Mouse (Mus musculus) kidney, embryonic 14.5 days (tissue): ENCODE measurements around the gene Ttc36. TPM values are rescaled to one million over a fixed set of nuclear protein-coding genes. Genes with fewer than 3 reads are reported as not detected.
A peak's percentile ranks its signal among the peaks of the same experiment; 100 is the strongest.

Experiments
- ATAC-seq: fragments of 200-750 bp; cut with Nextera tagmentation; 2 replicates; pipeline ENCODE4 v1.8.0; 2017; ENCODE audit warnings: moderate number of reproducible peaks, mild to moderate bottlenecking, moderate TSS enrichment, moderate library complexity; ENCODE audit not compliant: low FRiP score, low TSS enrichment
- H3K27ac ChIP-seq: fragments of 300-500 bp; sonication (generic); 2 replicates; pipeline ENCODE4 v1.5.1; 2014; ENCODE audit warnings: low read depth, mild to moderate bottlenecking, low read length, moderate library complexity, mixed read lengths
- H3K27me3 ChIP-seq: fragments of 300-500 bp; sonication (generic); 2 replicates; pipeline ENCODE4 v1.6.1; 2014; ENCODE audit warnings: mild to moderate bottlenecking, low read length; ENCODE audit not compliant: control insufficient read depth, insufficient read depth
- H3K36me3 ChIP-seq: fragments of 300-500 bp; sonication (generic); 2 replicates; pipeline ENCODE4 v1.6.1; 2014; ENCODE audit warnings: low read length, mixed read lengths; ENCODE audit not compliant: control insufficient read depth, insufficient read depth
- H3K4me1 ChIP-seq: fragments of 300-500 bp; sonication (generic); 2 replicates; pipeline ENCODE4 v1.6.1; 2014; ENCODE audit warnings: low read length, mixed read lengths; ENCODE audit not compliant: control insufficient read depth, insufficient read depth
- H3K4me2 ChIP-seq: fragments of 300-500 bp; sonication (generic); replicated peaks from 2 replicates; pipeline ENCODE4 v1.6.1; 2014; ENCODE audit warnings: low read depth, mild to moderate bottlenecking, low read length
- H3K4me3 ChIP-seq: fragments of 300-500 bp; sonication (generic); 2 replicates; pipeline ENCODE4 v1.5.1; 2014; ENCODE audit warnings: mild to moderate bottlenecking, low read length
- H3K9ac ChIP-seq: fragments of 300-500 bp; sonication (generic); 2 replicates; pipeline ENCODE4 v1.6.1; 2014; ENCODE audit warnings: low read depth, mild to moderate bottlenecking, low read length, moderate library complexity
- H3K9me3 ChIP-seq: fragments of 300-500 bp; sonication (generic); 2 replicates; pipeline ENCODE4 v1.6.1; 2016; ENCODE audit warnings: low read length; ENCODE audit not compliant: control insufficient read depth
- WGBS: fragments of 180-500 bp; shearing (Covaris S2); extraction: QIAGEN DNeasy Blood & Tissue Kit; methylation state at CpG from one replicate; pipeline ENCODE4 v1.1.7; 2014; 5-methylcytosine and 5-hydroxymethylcytosine counted together
- polyA plus RNA-seq: library from polyadenylated mRNA; unstranded; fragments of >200 nt; fragmentation: Nextera tagmentation; extraction: Ambion mirVana; gene quantifications from 2 replicates; pipeline ENCODE4 v1.2.1, GENCODE M21; 2014

Gene Ttc36
- polyA plus RNA-seq, 1 experiment from 2014 or later, result 31.0 TPM

- WGBS, result 90% methylated on average over 5 of the region's 5 CpGs
- H3K4me3 ChIP-seq, result no peak overlapping the region
- no peak for ATAC-seq
Measured at GRCm38 (mm10) chr9:44817522-44817921, 14.7 kb upstream of the Ttc36 start.

GRCm38 (mm10) chr9:44814179-44814578 lies 11.3 kb upstream of the Ttc36 start:
- H3K4me2 ChIP-seq, result no peak overlapping the region
- no peak overlapping the region for H3K4me3 ChIP-seq
- no peaks in the 10 kb centered on the region for H3K27me3 ChIP-seq
- H3K27ac ChIP-seq, result no peak overlapping the region
- peaks cover 99% of the 10 kb centered on the region for H3K36me3 ChIP-seq
- no peak for ATAC-seq
- no peaks in the 10 kb centered on the region for H3K9me3 ChIP-seq
- WGBS, result 95% methylated on average over 8 of the region's 8 CpGs
- H3K9ac ChIP-seq, result no peak overlapping the region
- H3K4me1 ChIP-seq, result no peaks in the 10 kb centered on the region

More at GRCm38 (mm10) chr9:44817522-44817921, 14.7 kb upstream of the Ttc36 start:
- H3K9me3 ChIP-seq, result no peaks in the 10 kb centered on the region
- H3K27me3 ChIP-seq, result no peaks in the 10 kb centered on the region
- no peak overlapping the region for H3K9ac ChIP-seq
- H3K36me3 ChIP-seq, result peaks cover 100% of the 10 kb centered on the region
- H3K27ac ChIP-seq, result no peak overlapping the region
- H3K4me1 ChIP-seq, result no peaks in the 10 kb centered on the region
- H3K4me2 ChIP-seq, result no peak overlapping the region

GRCm38 (mm10) chr9:44810316-44810715 lies 7.4 kb upstream of the Ttc36 start:
- no peak for ATAC-seq

GRCm38 (mm10) chr9:44807778-44808177 lies 4.9 kb upstream of the Ttc36 start:
- ATAC-seq, result no peak
- WGBS, result 91% methylated on average over 10 of the region's 10 CpGs
- Histone ChIP-seq H3K36me3 (peaks cover 72% of the 10 kb centered on the region), H3K9me3 (no peaks in the 10 kb centered on the region), H3K27ac (no peak overlapping the region), H3K4me2 (no peak overlapping the region), H3K4me3 (no peak overlapping the region), H3K4me1 (peaks cover 7% of the 10 kb centered on the region; the same call in 1 of the 2 replicates), H3K9ac (no peak overlapping the region), H3K27me3 (no peaks in the 10 kb centered on the region)

More at GRCm38 (mm10) chr9:44810316-44810715, 7.4 kb upstream of the Ttc36 start:
- Histone ChIP-seq H3K9me3 (no peaks in the 10 kb centered on the region), H3K9ac (no peak overlapping the region), H3K27ac (no peak overlapping the region), H3K4me3 (no peak overlapping the region), H3K4me1 (no peaks in the 10 kb centered on the region), H3K27me3 (no peaks in the 10 kb centered on the region), H3K36me3 (peaks cover 97% of the 10 kb centered on the region), H3K4me2 (no peak overlapping the region)
- 60% methylated on average over 10 of the region's 10 CpGs for WGBS

- no peak for ATAC-seq
- H3K27me3 ChIP-seq, result no peaks in the 10 kb centered on the region
- peaks cover 66% of the 10 kb centered on the region for H3K36me3 ChIP-seq
Measured at GRCm38 (mm10) chr9:44807141-44807540, 4.3 kb upstream of the Ttc36 start.

GRCm38 (mm10) chr9:44805536-44805935 lies 2.7 kb upstream of the Ttc36 start:
- H3K27me3 ChIP-seq, result no peaks in the 10 kb centered on the region
- peaks cover 51% of the 10 kb centered on the region for H3K36me3 ChIP-seq
- no peak overlapping the region for H3K9ac ChIP-seq
- 92% methylated on average over 5 of the region's 5 CpGs for WGBS
- peaks cover 15% of the 10 kb centered on the region; the same call in 1 of the 2 replicates for H3K4me1 ChIP-seq
- no peak for ATAC-seq
- H3K27ac ChIP-seq, result no peak overlapping the region
- no peak overlapping the region for H3K4me3 ChIP-seq
- H3K9me3 ChIP-seq, result no peaks in the 10 kb centered on the region
- H3K4me2 ChIP-seq, result no peak overlapping the region

More at GRCm38 (mm10) chr9:44807141-44807540, 4.3 kb upstream of the Ttc36 start:
- Histone ChIP-seq H3K9me3 (no peaks in the 10 kb centered on the region), H3K27ac (no peak overlapping the region), H3K4me2 (no peak overlapping the region), H3K4me1 (peaks cover 13% of the 10 kb centered on the region; the same call in 1 of the 2 replicates), H3K4me3 (no peak overlapping the region), H3K9ac (no peak overlapping the region)
- WGBS, result 53% methylated on average over 5 of the region's 5 CpGs

GRCm38 (mm10) chr9:44804678-44805077 lies 1.8 kb upstream of the Ttc36 start:
- no peak overlapping the region for H3K4me2 ChIP-seq
- no peaks in the 10 kb centered on the region for H3K27me3 ChIP-seq
- H3K27ac ChIP-seq, result no peak overlapping the region
- ATAC-seq, result no peak
- peaks cover 20% of the 10 kb centered on the region; the same call in 1 of the 2 replicates for H3K4me1 ChIP-seq
- no peak overlapping the region for H3K4me3 ChIP-seq
- peaks cover 42% of the 10 kb centered on the region for H3K36me3 ChIP-seq
- H3K9me3 ChIP-seq, result no peaks in the 10 kb centered on the region
- no peak overlapping the region for H3K9ac ChIP-seq
- WGBS, result 90% methylated on average over 10 of the region's 10 CpGs

- H3K4me1 ChIP-seq, result peaks cover 27% of the 10 kb centered on the region; the same call in 1 of the 2 replicates
- no peak overlapping the region for H3K4me3 ChIP-seq
- no peak overlapping the region for H3K4me2 ChIP-seq
- 88% methylated on average over 6 of the region's 6 CpGs for WGBS
- H3K27me3 ChIP-seq, result peaks cover 6% of the 10 kb centered on the region; the same call in 1 of the 2 replicates
- H3K27ac ChIP-seq, result no peak overlapping the region
- peaks cover 13% of the 10 kb centered on the region for H3K36me3 ChIP-seq
- ATAC-seq, result no peak
- H3K9me3 ChIP-seq, result no peaks in the 10 kb centered on the region
- H3K9ac ChIP-seq, result no peak overlapping the region
Measured at GRCm38 (mm10) chr9:44801669-44802068, 1.2 kb downstream of the Ttc36 start.

GRCm38 (mm10) chr9:44799958-44800324 lies 2.9 kb downstream of the Ttc36 start:
- Histone ChIP-seq H3K4me3 (peak overlapping the region; percentile 69), H3K4me2 (peak overlapping the region; percentile 96), H3K27ac (no peak overlapping the region), H3K27me3 (peaks cover 6% of the 10 kb centered on the region; the same call in 1 of the 2 replicates), H3K9ac (peak overlapping the region; percentile 75; the same call in 1 of the 2 replicates), H3K36me3 (no peaks in the 10 kb centered on the region; the same call in 1 of the 2 replicates), H3K9me3 (no peaks in the 10 kb centered on the region), H3K4me1 (peaks cover 27% of the 10 kb centered on the region; the same call in 1 of the 2 replicates)
- WGBS, result 26% methylated on average over 9 of the region's 9 CpGs
- ATAC-seq, result no peak; the same call in 1 of the 2 replicates
